Mouse (Mus musculus): ENCODE data around the gene Gm5105. TPM values are rescaled to one million over a fixed set of nuclear protein-coding genes. Genes with fewer than 3 reads are reported as not detected.

The Gm5105 gene
- polyA plus RNA-seq, 1 experiment from 2014 or later = not detected

DNA sequence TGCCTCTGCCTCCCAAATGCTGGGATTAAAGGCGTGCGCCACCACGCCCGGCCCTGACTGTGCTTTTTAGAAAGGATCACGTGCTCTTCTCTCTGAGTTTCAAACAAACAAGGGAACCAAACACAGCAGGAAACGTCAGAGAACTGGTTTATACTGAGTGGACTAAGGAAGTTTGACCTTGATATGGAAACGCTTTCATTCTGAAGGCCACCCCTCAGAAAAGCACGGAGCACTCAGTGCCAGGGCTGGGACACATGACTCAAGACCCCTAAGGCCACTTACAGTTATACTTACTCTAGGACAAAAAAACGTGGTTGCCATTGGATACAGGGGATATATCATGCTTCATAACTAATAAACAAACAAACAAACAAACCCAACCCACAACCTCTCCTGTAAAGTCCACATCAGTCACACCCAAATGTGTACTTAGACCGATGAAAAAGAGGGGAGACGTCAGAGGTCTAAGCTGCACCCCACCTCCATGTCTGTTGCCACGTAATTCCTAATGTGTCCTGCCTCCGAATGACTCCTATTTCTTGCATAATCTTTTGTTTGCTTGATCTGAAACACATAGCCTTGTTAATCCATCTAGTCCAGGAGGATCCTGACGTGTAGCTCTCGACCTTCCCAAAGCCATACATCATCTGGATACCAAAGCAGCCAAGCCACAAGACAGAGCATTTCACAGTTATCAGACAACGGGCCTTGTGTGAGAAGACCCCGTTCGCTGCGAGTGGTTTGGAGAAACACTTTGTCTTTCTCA lies 29.3 kb upstream of the Gm5105 start:
- ATAC-seq (ENCODE audit: low read depth) = peak; percentile 32; the same call in 1 of the 2 replicates
- Histone ChIP-seq H3K4me2 (ENCODE audit: low read depth, low read length) (no peak overlapping the region), H3K9ac (ENCODE audit: low read depth, low read length) (no peak overlapping the region), H3K4me1 (ENCODE audit: control insufficient read depth, low read depth, low read length) (no peaks in the 10 kb centered on the region), H3K27me3 (ENCODE audit: control insufficient read depth, insufficient read depth, low read depth, low read length) (no peaks in the 10 kb centered on the region), H3K9me3 (replicated peaks; ENCODE audit: control insufficient read depth, low read length) (no peaks in the 10 kb centered on the region), H3K36me3 (ENCODE audit: control insufficient read depth, insufficient read depth) (no peaks in the 10 kb centered on the region), H3K4me3 (ENCODE audit: low read depth, low read length) (no peak overlapping the region), H3K27ac (ENCODE audit: low read length) (no peak overlapping the region)
- 66% methylated on average over 19 of the region's 19 CpGs for WGBS (ENCODE audit: insufficient replicate concordance)

- no peaks in the 10 kb centered on the region for H3K36me3 ChIP-seq (ENCODE audit: control insufficient read depth, insufficient read depth)
- no peaks in the 10 kb centered on the region for H3K27me3 ChIP-seq (ENCODE audit: control insufficient read depth, insufficient read depth, low read depth, low read length)
- no peak overlapping the region for H3K27ac ChIP-seq (ENCODE audit: low read length)
- WGBS (ENCODE audit: insufficient replicate concordance) = 66% methylated on average over 10 of the region's 10 CpGs
- no peak overlapping the region for H3K4me2 ChIP-seq (ENCODE audit: low read depth, low read length)
- no peak overlapping the region for H3K4me3 ChIP-seq (ENCODE audit: low read depth, low read length)
- no peaks in the 10 kb centered on the region for H3K4me1 ChIP-seq (ENCODE audit: control insufficient read depth, low read depth, low read length)
- no peaks in the 10 kb centered on the region for H3K9me3 ChIP-seq (replicated peaks; ENCODE audit: control insufficient read depth, low read length)
- no peak for ATAC-seq (ENCODE audit: low read depth)
- no peak overlapping the region for H3K9ac ChIP-seq (ENCODE audit: low read depth, low read length)
Observed at GRCm38 (mm10) chr3:138095718-138096117, 28.5 kb upstream of the Gm5105 start.

DNA sequence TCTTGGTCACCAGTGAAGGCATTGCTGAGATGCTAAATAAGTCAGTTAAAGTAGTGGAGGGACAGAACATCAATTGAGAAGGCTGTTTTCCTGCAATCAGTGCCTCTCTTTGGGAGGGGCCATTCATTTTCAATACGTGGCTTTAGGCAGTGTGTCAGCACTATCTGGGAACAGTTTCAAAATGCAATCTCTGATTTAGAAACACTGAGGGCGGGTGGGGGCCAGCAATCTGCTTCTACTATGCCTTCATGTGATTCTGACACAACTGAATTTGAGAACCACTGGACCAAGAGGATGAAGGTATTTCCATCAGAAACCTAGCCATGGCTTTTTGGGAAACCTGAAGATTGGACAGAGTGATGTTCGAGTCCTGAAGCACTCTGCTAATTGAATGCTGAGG lies 28.1 kb upstream of the Gm5105 start:
- no peak overlapping the region for H3K27ac ChIP-seq (ENCODE audit: low read length)
- H3K9ac ChIP-seq (ENCODE audit: low read depth, low read length) = no peak overlapping the region
- no peak overlapping the region for H3K4me2 ChIP-seq (ENCODE audit: low read depth, low read length)
- no peak for ATAC-seq (ENCODE audit: low read depth)
- 52% methylated on average over 3 of the region's 3 CpGs for WGBS (ENCODE audit: insufficient replicate concordance)
- no peak overlapping the region for H3K4me3 ChIP-seq (ENCODE audit: low read depth, low read length)
- H3K4me1 ChIP-seq (ENCODE audit: control insufficient read depth, low read depth, low read length) = no peaks in the 10 kb centered on the region
- no peaks in the 10 kb centered on the region for H3K9me3 ChIP-seq (replicated peaks; ENCODE audit: control insufficient read depth, low read length)
- no peaks in the 10 kb centered on the region for H3K36me3 ChIP-seq (ENCODE audit: control insufficient read depth, insufficient read depth)
- no peaks in the 10 kb centered on the region for H3K27me3 ChIP-seq (ENCODE audit: control insufficient read depth, insufficient read depth, low read depth, low read length)

GRCm38 (mm10) chr3:138083896-138084295 lies 16.7 kb upstream of the Gm5105 start:
- Histone ChIP-seq H3K4me2 (ENCODE audit: low read depth, low read length) (no peak overlapping the region), H3K9me3 (replicated peaks; ENCODE audit: control insufficient read depth, low read length) (no peaks in the 10 kb centered on the region), H3K4me3 (ENCODE audit: low read depth, low read length) (no peak overlapping the region), H3K36me3 (ENCODE audit: control insufficient read depth, insufficient read depth) (no peaks in the 10 kb centered on the region), H3K9ac (ENCODE audit: low read depth, low read length) (no peak overlapping the region), H3K27ac (ENCODE audit: low read length) (no peak overlapping the region), H3K4me1 (ENCODE audit: control insufficient read depth, low read depth, low read length) (no peaks in the 10 kb centered on the region), H3K27me3 (ENCODE audit: control insufficient read depth, insufficient read depth, low read depth, low read length) (no peaks in the 10 kb centered on the region)
- whole genome bisulfite sequencing (ENCODE audit: insufficient replicate concordance) = 62% methylated on average over 4 of the region's 4 CpGs
- ATAC-seq (ENCODE audit: low read depth) = no peak

GRCm38 (mm10) chr3:138083073-138083637 lies 16.0 kb upstream of the Gm5105 start:
- H3K4me2 ChIP-seq (ENCODE audit: low read depth, low read length) = no peak overlapping the region
- H3K36me3 ChIP-seq (ENCODE audit: control insufficient read depth, insufficient read depth) = no peaks in the 10 kb centered on the region
- no peaks in the 10 kb centered on the region for H3K9me3 ChIP-seq (replicated peaks; ENCODE audit: control insufficient read depth, low read length)
- no peaks in the 10 kb centered on the region for H3K27me3 ChIP-seq (ENCODE audit: control insufficient read depth, insufficient read depth, low read depth, low read length)
- H3K27ac ChIP-seq (ENCODE audit: low read length) = no peak overlapping the region
- 72% methylated on average over 1 of the region's 1 CpGs for WGBS (ENCODE audit: insufficient replicate concordance)
- no peak for ATAC-seq (ENCODE audit: low read depth)
- no peak overlapping the region for H3K4me3 ChIP-seq (ENCODE audit: low read depth, low read length)
- no peaks in the 10 kb centered on the region for H3K4me1 ChIP-seq (ENCODE audit: control insufficient read depth, low read depth, low read length)
- no peak overlapping the region for H3K9ac ChIP-seq (ENCODE audit: low read depth, low read length)

DNA sequence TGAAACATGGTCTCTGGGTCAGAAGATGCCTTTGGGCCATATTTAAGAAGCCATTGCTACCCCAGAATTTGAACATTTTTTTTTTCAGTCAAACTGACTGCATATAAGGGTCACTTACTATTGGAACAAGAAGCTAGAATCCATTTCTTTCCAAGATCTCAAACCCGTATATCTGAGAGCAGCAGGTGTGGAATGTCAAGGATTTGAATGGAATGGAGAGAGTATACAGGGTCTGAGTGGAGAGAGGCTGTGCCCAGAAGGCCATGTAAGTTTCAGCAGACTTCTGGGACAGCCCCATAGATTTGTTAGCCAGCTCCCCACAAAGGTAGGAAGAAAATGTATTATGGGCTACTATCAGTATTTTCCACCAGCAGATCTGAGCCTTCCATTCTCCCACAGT lies 11.5 kb upstream of the Gm5105 start:
- Histone ChIP-seq H3K4me3 (ENCODE audit: low read depth, low read length) (no peak overlapping the region), H3K27me3 (ENCODE audit: control insufficient read depth, insufficient read depth, low read depth, low read length) (no peaks in the 10 kb centered on the region), H3K27ac (ENCODE audit: low read length) (no peak overlapping the region), H3K9me3 (replicated peaks; ENCODE audit: control insufficient read depth, low read length) (no peaks in the 10 kb centered on the region), H3K4me1 (ENCODE audit: control insufficient read depth, low read depth, low read length) (no peaks in the 10 kb centered on the region), H3K4me2 (ENCODE audit: low read depth, low read length) (no peak overlapping the region), H3K9ac (ENCODE audit: low read depth, low read length) (no peak overlapping the region), H3K36me3 (ENCODE audit: control insufficient read depth, insufficient read depth) (no peaks in the 10 kb centered on the region)
- no peak for ATAC-seq (ENCODE audit: low read depth)
- WGBS (ENCODE audit: insufficient replicate concordance) = 58% methylated on average over 1 of the region's 1 CpGs

GRCm38 (mm10) chr3:138077476-138078340 lies 10.5 kb upstream of the Gm5105 start:
- no peaks in the 10 kb centered on the region for H3K9me3 ChIP-seq (replicated peaks; ENCODE audit: control insufficient read depth, low read length)
- H3K4me3 ChIP-seq (ENCODE audit: low read depth, low read length) = no peak overlapping the region
- no peak for ATAC-seq (ENCODE audit: low read depth)
- WGBS (ENCODE audit: insufficient replicate concordance) = 61% methylated on average over 11 of the region's 11 CpGs
- H3K4me1 ChIP-seq (ENCODE audit: control insufficient read depth, low read depth, low read length) = no peaks in the 10 kb centered on the region
- H3K4me2 ChIP-seq (ENCODE audit: low read depth, low read length) = no peak overlapping the region
- no peaks in the 10 kb centered on the region for H3K27me3 ChIP-seq (ENCODE audit: control insufficient read depth, insufficient read depth, low read depth, low read length)
- H3K9ac ChIP-seq (ENCODE audit: low read depth, low read length) = no peak overlapping the region
- H3K36me3 ChIP-seq (ENCODE audit: control insufficient read depth, insufficient read depth) = no peaks in the 10 kb centered on the region
- H3K27ac ChIP-seq (ENCODE audit: low read length) = no peak overlapping the region

DNA sequence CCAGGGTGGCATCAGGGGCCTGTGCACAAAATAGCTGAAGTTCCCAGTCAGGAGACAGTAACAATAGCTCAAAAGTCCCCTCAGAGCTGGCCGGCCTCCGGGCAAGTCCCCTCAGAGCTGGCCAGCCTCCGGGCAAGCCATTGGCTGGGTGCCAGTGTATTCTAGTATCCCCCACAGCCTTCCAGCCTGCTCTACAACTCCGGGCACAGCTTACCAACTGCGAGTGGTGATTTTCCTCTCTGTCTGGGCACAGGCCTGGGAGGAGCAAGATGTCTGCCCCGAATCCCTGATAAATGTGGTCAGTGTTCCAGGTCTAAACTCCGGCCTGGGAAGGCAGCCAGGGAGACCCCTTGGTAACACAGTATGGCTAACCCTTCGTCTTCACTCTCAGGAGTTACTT lies 8.0 kb upstream of the Gm5105 start:
- Histone ChIP-seq H3K27me3 (ENCODE audit: control insufficient read depth, insufficient read depth, low read depth, low read length) (no peaks in the 10 kb centered on the region), H3K4me3 (ENCODE audit: low read depth, low read length) (no peak overlapping the region), H3K9me3 (replicated peaks; ENCODE audit: control insufficient read depth, low read length) (no peaks in the 10 kb centered on the region), H3K4me2 (ENCODE audit: low read depth, low read length) (no peak overlapping the region), H3K4me1 (ENCODE audit: control insufficient read depth, low read depth, low read length) (no peaks in the 10 kb centered on the region), H3K9ac (ENCODE audit: low read depth, low read length) (no peak overlapping the region), H3K27ac (ENCODE audit: low read length) (no peak overlapping the region), H3K36me3 (ENCODE audit: control insufficient read depth, insufficient read depth) (no peaks in the 10 kb centered on the region)
- 64% methylated on average over 8 of the region's 8 CpGs for WGBS (ENCODE audit: insufficient replicate concordance)
- ATAC-seq (ENCODE audit: low read depth) = no peak

DNA sequence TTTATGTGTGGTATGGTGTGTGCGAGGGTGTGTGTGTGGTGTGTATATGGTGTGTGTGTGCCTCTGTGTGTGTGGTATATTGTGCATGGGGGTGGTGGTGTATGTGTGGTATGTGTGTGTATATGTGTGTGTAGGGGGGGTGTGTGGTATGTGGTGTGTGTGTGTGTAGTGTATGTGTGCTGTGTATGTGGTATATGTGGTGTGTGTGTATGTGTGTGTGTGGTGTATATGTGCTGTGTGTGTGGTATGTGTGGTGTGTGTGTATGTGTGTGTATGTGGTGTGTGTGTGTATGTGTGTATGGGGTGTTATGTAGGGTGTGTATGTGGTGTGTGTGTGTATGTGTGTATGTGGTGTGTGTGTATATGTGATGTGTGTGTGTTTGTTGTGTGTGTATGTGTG lies 7.0 kb upstream of the Gm5105 start:
- Histone ChIP-seq H3K9ac (ENCODE audit: low read depth, low read length) (no peak overlapping the region), H3K9me3 (replicated peaks; ENCODE audit: control insufficient read depth, low read length) (no peaks in the 10 kb centered on the region), H3K4me2 (ENCODE audit: low read depth, low read length) (no peak overlapping the region), H3K27ac (ENCODE audit: low read length) (no peak overlapping the region), H3K36me3 (ENCODE audit: control insufficient read depth, insufficient read depth) (no peaks in the 10 kb centered on the region), H3K4me3 (ENCODE audit: low read depth, low read length) (no peak overlapping the region), H3K4me1 (ENCODE audit: control insufficient read depth, low read depth, low read length) (no peaks in the 10 kb centered on the region), H3K27me3 (ENCODE audit: control insufficient read depth, insufficient read depth, low read depth, low read length) (no peaks in the 10 kb centered on the region)
- WGBS (ENCODE audit: insufficient replicate concordance) = 63% methylated on average over 1 of the region's 1 CpGs
- no peak for ATAC-seq (ENCODE audit: low read depth)

Data from liver, embryonic 16.5 days (tissue).